Mouse (Mus musculus) small intestine, adult 2 months (tissue): Measurements from ENCODE around the gene Meioc.

Source experiments
- CTCF ChIP-seq: fragments of 200-500 bp; IDR thresholded peaks from 2 replicates; pipeline ENCODE4 v1.5.1; 2012; ENCODE audit warnings: low read depth, mild to moderate bottlenecking, control low read depth, inconsistent platforms, low read length, moderate library complexity, mixed read lengths; ENCODE audit not compliant: insufficient replicate concordance, insufficient read length; ENCODE audit errors: extremely low read depth
- POLR2A ChIP-seq: fragments of 200-500 bp; IDR thresholded peaks from 2 replicates; pipeline ENCODE4 v1.6.1; 2012; ENCODE audit warnings: low read depth, mild to moderate bottlenecking, control low read depth, inconsistent platforms, low read length, moderate library complexity

GRCm38 (mm10) chr11:102656931-102657330, 6.6 kb upstream of the Meioc start:
- TF ChIP-seq CTCF (no peak), POLR2A (no peak)
